Mouse (Mus musculus) MEL (cell line): ENCODE data around the gene Bcas3. TPM values are rescaled to one million over a fixed set of nuclear protein-coding genes. Genes with fewer than 3 reads are reported as not detected.

Experiments used
- DNase-seq: peaks from one replicate; pipeline ENCODE4 v3.0.0; 2011; ENCODE audit warnings: low read depth, low spot score
- H3K27ac ChIP-seq: 2 replicates; pipeline ENCODE4 v1.5.1; 2012; ENCODE audit warnings: low read depth, mild to moderate bottlenecking, control low read depth, low read length, moderate library complexity; ENCODE audit not compliant: control insufficient read depth
- H3K27me3 ChIP-seq, 2 experiments: fragments of 150-350 bp in 1 of 2; sonication (generic) in 1 of 2; 2 replicates each; pipeline ENCODE4 v1.6.1; 2012; ENCODE audit warnings: low read length in 2 of 2, mild to moderate bottlenecking in 2 of 2, improper control_type of control experiment in 1 of 2, moderate library complexity in 1 of 2; ENCODE audit not compliant: insufficient read depth in 2 of 2, control insufficient read depth in 1 of 2
- H3K36me3 ChIP-seq, 2 experiments: 2 replicates each; pipeline ENCODE4 v1.6.1; 2012 to 2014; ENCODE audit warnings: low read length in 2 of 2, improper control_type of control experiment in 1 of 2, inconsistent platforms in 1 of 2, mild to moderate bottlenecking in 1 of 2; ENCODE audit not compliant: insufficient read depth in 2 of 2, control insufficient read depth in 1 of 2
- H3K4me1 ChIP-seq, 2 experiments: fragments of 150-350 bp in 1 of 2; sonication (generic) in 1 of 2; 2 replicates each; pipeline ENCODE4 v1.6.1; 2012; ENCODE audit warnings: low read length in 2 of 2, improper control_type of control experiment in 1 of 2, mild to moderate bottlenecking in 1 of 2; ENCODE audit not compliant: insufficient read depth in 2 of 2, control insufficient read depth in 1 of 2
- H3K4me3 ChIP-seq, 2 experiments: fragments of 150-350 bp in 1 of 2; sonication (generic) in 1 of 2; 2 replicates each; pipeline ENCODE4 v1.5.1; 2012; ENCODE audit warnings: low read depth in 2 of 2, low read length in 2 of 2, mild to moderate bottlenecking in 2 of 2, moderate library complexity in 2 of 2, control low read depth in 1 of 2, improper control_type of control experiment in 1 of 2; ENCODE audit not compliant: control insufficient read depth in 1 of 2, insufficient read depth in 1 of 2
- H3K79me2 ChIP-seq: 2 replicates; pipeline ENCODE4 v1.6.1; 2012; ENCODE audit warnings: mild to moderate bottlenecking, low read length, moderate library complexity; ENCODE audit not compliant: control insufficient read depth, poor library complexity, insufficient read depth
- H3K9ac ChIP-seq: 2 replicates; pipeline ENCODE4 v1.6.1; 2012; ENCODE audit warnings: low read depth, mild to moderate bottlenecking, control low read depth, low read length, moderate library complexity; ENCODE audit not compliant: control insufficient read depth, poor library complexity, severe bottlenecking
- H3K9me3 ChIP-seq: fragments of 150-350 bp; sonication (generic); replicated peaks from 2 replicates; pipeline ENCODE4 v1.6.1; 2012; ENCODE audit warnings: mild to moderate bottlenecking, low read length, improper control_type of control experiment, moderate library complexity; ENCODE audit not compliant: insufficient read depth
- CHD1 ChIP-seq: IDR thresholded peaks from 2 replicates; pipeline ENCODE4 v1.6.1; 2012; ENCODE audit warnings: low read depth, mild to moderate bottlenecking, inconsistent platforms, low read length, improper control_type of control experiment
- CHD2 ChIP-seq: IDR thresholded peaks from 2 replicates; pipeline ENCODE4 v1.6.1; 2011; ENCODE audit warnings: low read length, improper control_type of control experiment
- CTCF ChIP-seq, 3 experiments: IDR thresholded peaks in 2 of 3; conservative IDR thresholded peaks in 1 of 3; 2 replicates each; pipeline ENCODE4 v1.5.1; 2011 to 2012; ENCODE audit warnings: low read length in 3 of 3, low read depth in 2 of 3, mild to moderate bottlenecking in 2 of 3, improper control_type of control experiment in 1 of 3, inconsistent platforms in 1 of 3, mixed read lengths in 1 of 3, moderate library complexity in 1 of 3; ENCODE audit not compliant: control insufficient read depth in 1 of 3, insufficient read depth in 1 of 3, poor library complexity in 1 of 3, severe bottlenecking in 1 of 3
- ELF1 ChIP-seq: IDR thresholded peaks from 2 replicates; pipeline ENCODE4 v1.6.1; 2014; ENCODE audit warnings: low read depth, mild to moderate bottlenecking, inconsistent platforms, low read length, improper control_type of control experiment, moderate library complexity
- EP300 ChIP-seq, 2 experiments: IDR thresholded peaks; 2 replicates each; pipeline ENCODE4 v1.6.1; 2011; ENCODE audit warnings: improper control_type of control experiment in 2 of 2, low read length in 2 of 2, low read depth in 1 of 2, mild to moderate bottlenecking in 1 of 2
- ETS1 ChIP-seq: IDR thresholded peaks from 2 replicates; pipeline ENCODE4 v1.6.1; 2012; ENCODE audit warnings: low read depth, mild to moderate bottlenecking, inconsistent platforms, low read length, improper control_type of control experiment, moderate library complexity
- GABPA ChIP-seq: IDR thresholded peaks from 2 replicates; pipeline ENCODE4 v1.6.1; 2012; ENCODE audit warnings: low read depth, mild to moderate bottlenecking, inconsistent platforms, low read length, improper control_type of control experiment, moderate library complexity
- GATA1 ChIP-seq: IDR thresholded peaks from 2 replicates; pipeline ENCODE4 v1.6.1; 2011; ENCODE audit warnings: low read depth, low read length, improper control_type of control experiment
- HCFC1 ChIP-seq: IDR thresholded peaks from 2 replicates; pipeline ENCODE4 v1.6.1; 2012; ENCODE audit warnings: low read depth, mild to moderate bottlenecking, inconsistent platforms, low read length, improper control_type of control experiment, moderate library complexity
- JUND ChIP-seq: IDR thresholded peaks from 2 replicates; pipeline ENCODE4 v1.6.1; 2011; ENCODE audit warnings: low read depth, mild to moderate bottlenecking, improper control_type of control experiment, low read length
- KAT2A ChIP-seq: conservative IDR thresholded peaks from 2 replicates; pipeline ENCODE4 v1.6.1; 2012; ENCODE audit warnings: low read depth, low read length, improper control_type of control experiment, inconsistent platforms
- MAFK ChIP-seq: IDR thresholded peaks from 2 replicates; pipeline ENCODE4 v1.6.1; 2011; ENCODE audit warnings: low read depth, mild to moderate bottlenecking, low read length, improper control_type of control experiment, borderline replicate concordance
- MAX ChIP-seq: IDR thresholded peaks from 2 replicates; pipeline ENCODE4 v1.6.1; 2011; ENCODE audit warnings: low read length, improper control_type of control experiment
- MAZ ChIP-seq: IDR thresholded peaks from 2 replicates; pipeline ENCODE4 v1.6.1; 2012; ENCODE audit warnings: low read depth, mild to moderate bottlenecking, inconsistent platforms, low read length, improper control_type of control experiment
- MEF2A ChIP-seq: IDR thresholded peaks from 2 replicates; pipeline ENCODE4 v1.6.1; 2014; ENCODE audit warnings: low read depth, mild to moderate bottlenecking, inconsistent platforms, low read length, improper control_type of control experiment; ENCODE audit not compliant: poor library complexity, insufficient replicate concordance, severe bottlenecking; ENCODE audit errors: extremely low read depth
- MXI1 ChIP-seq: IDR thresholded peaks from 2 replicates; pipeline ENCODE4 v1.6.1; 2011; ENCODE audit warnings: mild to moderate bottlenecking, low read depth, low read length, improper control_type of control experiment
- MYB ChIP-seq: IDR thresholded peaks from 2 replicates; pipeline ENCODE4 v1.6.1; 2011; ENCODE audit warnings: mild to moderate bottlenecking, low read depth, low read length, improper control_type of control experiment
- MYC ChIP-seq: IDR thresholded peaks from 2 replicates; pipeline ENCODE4 v1.6.1; 2011; ENCODE audit warnings: low read depth, mild to moderate bottlenecking, low read length, improper control_type of control experiment, moderate library complexity
- NELFE ChIP-seq: IDR thresholded peaks from 2 replicates; pipeline ENCODE4 v1.6.1; 2011; ENCODE audit warnings: low read depth, low read length, improper control_type of control experiment
- NRF1 ChIP-seq: IDR thresholded peaks from 2 replicates; pipeline ENCODE4 v1.6.1; 2014; ENCODE audit warnings: low read depth, mild to moderate bottlenecking, inconsistent platforms, low read length, improper control_type of control experiment, moderate library complexity; ENCODE audit not compliant: poor library complexity, insufficient read depth, severe bottlenecking
- POLR2AphosphoS2 ChIP-seq: IDR thresholded peaks from 2 replicates; pipeline ENCODE4 v1.6.1; 2011; ENCODE audit warnings: low read length, improper control_type of control experiment
- POLR2AphosphoS5 ChIP-seq: IDR thresholded peaks from 2 replicates; pipeline ENCODE4 v1.6.1; 2012; ENCODE audit warnings: low read depth, borderline replicate concordance, mild to moderate bottlenecking, inconsistent platforms, low read length, moderate library complexity, mixed read lengths
- RAD21 ChIP-seq: IDR thresholded peaks from 2 replicates; pipeline ENCODE4 v1.6.1; 2011; ENCODE audit warnings: mild to moderate bottlenecking, low read depth, low read length, improper control_type of control experiment
- RCOR1 ChIP-seq: IDR thresholded peaks from 2 replicates; pipeline ENCODE4 v1.6.1; 2012; ENCODE audit warnings: low read depth, mild to moderate bottlenecking, inconsistent platforms, low read length, improper control_type of control experiment
- SIN3A ChIP-seq: IDR thresholded peaks from 2 replicates; pipeline ENCODE4 v1.6.1; 2012; ENCODE audit warnings: low read length, improper control_type of control experiment, inconsistent platforms
- SMC3 ChIP-seq: IDR thresholded peaks from 2 replicates; pipeline ENCODE4 v1.6.1; 2011; ENCODE audit warnings: low read depth, low read length, improper control_type of control experiment
- TAL1 ChIP-seq: IDR thresholded peaks from 2 replicates; pipeline ENCODE4 v1.6.1; 2012; ENCODE audit warnings: mild to moderate bottlenecking, inconsistent platforms, low read length, moderate library complexity, mixed read lengths
- TBP ChIP-seq: IDR thresholded peaks from 2 replicates; pipeline ENCODE4 v1.8.0; 2011; ENCODE audit warnings: low read depth, low read length, improper control_type of control experiment
- TCF12 ChIP-seq: IDR thresholded peaks from 2 replicates; pipeline ENCODE4 v1.6.1; 2014; ENCODE audit warnings: low read depth, mild to moderate bottlenecking, inconsistent platforms, low read length, improper control_type of control experiment, moderate library complexity
- UBTF ChIP-seq: IDR thresholded peaks from 2 replicates; pipeline ENCODE4 v1.6.1; 2012; ENCODE audit warnings: low read depth, mild to moderate bottlenecking, inconsistent platforms, low read length, improper control_type of control experiment, moderate library complexity, borderline replicate concordance; ENCODE audit not compliant: insufficient read depth
- USF2 ChIP-seq, 2 experiments: IDR thresholded peaks; 2 replicates each; pipeline ENCODE4 v1.6.1; 2011 to 2012; ENCODE audit warnings: improper control_type of control experiment in 2 of 2, low read length in 2 of 2, borderline replicate concordance in 1 of 2, inconsistent platforms in 1 of 2, low read depth in 1 of 2, mild to moderate bottlenecking in 1 of 2; ENCODE audit not compliant: insufficient read depth in 1 of 2
- ZC3H11A ChIP-seq: IDR thresholded peaks from 2 replicates; pipeline ENCODE4 v1.6.1; 2012; ENCODE audit warnings: low read depth, mild to moderate bottlenecking, inconsistent platforms, low read length, improper control_type of control experiment
- ZKSCAN1 ChIP-seq: IDR thresholded peaks from 2 replicates; pipeline ENCODE4 v1.6.1; 2012; ENCODE audit warnings: low read depth, mild to moderate bottlenecking, inconsistent platforms, low read length, improper control_type of control experiment, moderate library complexity
- ZMIZ1 ChIP-seq: IDR thresholded peaks from 2 replicates; pipeline ENCODE4 v1.6.1; 2012; ENCODE audit warnings: low read depth, mild to moderate bottlenecking, inconsistent platforms, low read length, improper control_type of control experiment, moderate library complexity
- ZNF384 ChIP-seq: IDR thresholded peaks from 2 replicates; pipeline ENCODE4 v1.6.1; 2012; ENCODE audit warnings: low read depth, mild to moderate bottlenecking, inconsistent platforms, low read length, improper control_type of control experiment
- polyA plus RNA-seq, 2 experiments: library from polyadenylated mRNA; stranded (reverse) in 1 of 2; unstranded in 1 of 2; fragments of >175 nt in 1 of 2; fragments of >200 nt in 1 of 2; gene quantifications; 2 replicates each; pipeline versions ENCODE4 v1.2.1 to v1.2.4; 2012; ENCODE audit warnings: low replicate concordance in 2 of 2, low read depth in 1 of 2; ENCODE audit not compliant: insufficient read length in 2 of 2, insufficient read depth in 1 of 2, missing spikeins in 1 of 2
- total RNA-seq: library from RNA; depleted of rRNA; stranded (reverse); fragments of 300-350 nt; gene quantifications from 2 replicates; pipeline ENCODE4 v1.2.3, GENCODE M21; 2012

The Bcas3 gene
- total and polyA plus RNA-seq, 3 experiments: 8.6 to 14.7 TPM; not detected in 1

GRCm38 (mm10) chr11:85841211-85841681, 488.3 kb downstream of the Bcas3 start:
- Histone ChIP-seq H3K9ac (peak overlapping the region; percentile 83), H3K4me3 (peak overlapping the region; percentile 88 to 100; a peak in 3 of 4 replicates)

GRCm38 (mm10) chr11:85841980-85842379, 489.0 kb downstream of the Bcas3 start:
- Histone ChIP-seq H3K36me3 (no peaks in the 10 kb centered on the region), H3K27me3 (no peaks in the 10 kb centered on the region), H3K9ac (peak overlapping the region; percentile 83), H3K4me1 (no peaks in the 10 kb centered on the region; a peak in 1 of 4 replicates), H3K4me3 (peak overlapping the region; percentile 88 to 100), H3K79me2 (no peaks in the 10 kb centered on the region; the same call in 1 of the 2 replicates), H3K27ac (peak overlapping the region; percentile 0; the same call in 1 of the 2 replicates), H3K9me3 (no peaks in the 10 kb centered on the region)
- peak; percentile 90 for DNase-seq
- TF ChIP-seq POLR2AphosphoS2 (no peak), MAZ (peak; percentile 96), UBTF (peak; percentile 97), CHD2 (no peak), POLR2AphosphoS5 (no peak), ZMIZ1 (no peak), SIN3A (peak; percentile 5; the same call in 1 of the 2 replicates), ZC3H11A (peak; percentile 69), TAL1 (no peak), NRF1 (0 out of 2 replicates have a peak, but pooled peaks have one; percentile 16), MEF2A (no peak), MXI1 (no peak; the same call in 1 of the 2 replicates), MAFK (no peak), CTCF (IDR thresholded peaks at IDR 0.05 in 2 of 3, conservative IDR thresholded peaks at IDR 0.05 in 1 of 3; ENCODE audit: control insufficient read depth in 1 of 3, insufficient read depth in 1 of 3, low read depth in 2 of 3, low read length in 3 of 3, poor library complexity in 1 of 3, severe bottlenecking in 1 of 3) (peak; percentile 53 to 97 (median 91)), ZKSCAN1 (no peak), KAT2A (no peak), SMC3 (peak; percentile 96), ETS1 (no peak), TBP (0 out of 2 replicates have a peak, but pooled peaks have one; percentile 2), JUND (no peak), GABPA (no peak), GATA1 (no peak), ZNF384 (no peak), TCF12 (no peak; the same call in 1 of the 2 replicates)

More at GRCm38 (mm10) chr11:85841211-85841681, 488.3 kb downstream of the Bcas3 start:
- DNase-seq: peak; percentile 68
- H3K27ac ChIP-seq: no peak overlapping the region
- no peaks in the 10 kb centered on the region for H3K27me3 ChIP-seq
- H3K9me3 ChIP-seq: no peaks in the 10 kb centered on the region
- no peaks in the 10 kb centered on the region; the same call in 1 of the 2 replicates for H3K79me2 ChIP-seq
- no peaks in the 10 kb centered on the region; a peak in 1 of 4 replicates for H3K4me1 ChIP-seq
- TF ChIP-seq RAD21: peak; percentile 36
- TF ChIP-seq POLR2AphosphoS5: no peak
- TF ChIP-seq NELFE: no peak
- no peak for TF ChIP-seq ELF1
- TF ChIP-seq HCFC1: no peak
- TF ChIP-seq USF2 (IDR thresholded peaks at IDR 0.05; ENCODE audit: borderline replicate concordance in 1 of 2, insufficient read depth in 1 of 2, low read depth in 1 of 2, low read length in 2 of 2): no peak
- TF ChIP-seq RCOR1: no peak
- TF ChIP-seq CTCF (IDR thresholded peaks at IDR 0.05 in 2 of 3, conservative IDR thresholded peaks at IDR 0.05 in 1 of 3; ENCODE audit: control insufficient read depth in 1 of 3, insufficient read depth in 1 of 3, low read depth in 2 of 3, low read length in 3 of 3, poor library complexity in 1 of 3, severe bottlenecking in 1 of 3): peak in 2 of 3 experiments; percentile 41 to 45; a peak in 3 of 6 replicates
- TF ChIP-seq JUND: no peak
- no peak for TF ChIP-seq CHD1
- no peak for TF ChIP-seq ZKSCAN1
- no peak for TF ChIP-seq TBP
- no peak for TF ChIP-seq MAX
- no peak for TF ChIP-seq MYB
- TF ChIP-seq EP300 (IDR thresholded peaks at IDR 0.05; ENCODE audit: low read depth in 1 of 2, low read length in 2 of 2): no peak
- no peak for TF ChIP-seq KAT2A
- peak; percentile 45 for TF ChIP-seq SMC3
- no peak for TF ChIP-seq MYC
- TF ChIP-seq ZC3H11A: no peak
- H3K36me3 ChIP-seq: no peaks in the 10 kb centered on the region
